Mouse (Mus musculus): ENCODE results near the gene Tmem63c.

DNA sequence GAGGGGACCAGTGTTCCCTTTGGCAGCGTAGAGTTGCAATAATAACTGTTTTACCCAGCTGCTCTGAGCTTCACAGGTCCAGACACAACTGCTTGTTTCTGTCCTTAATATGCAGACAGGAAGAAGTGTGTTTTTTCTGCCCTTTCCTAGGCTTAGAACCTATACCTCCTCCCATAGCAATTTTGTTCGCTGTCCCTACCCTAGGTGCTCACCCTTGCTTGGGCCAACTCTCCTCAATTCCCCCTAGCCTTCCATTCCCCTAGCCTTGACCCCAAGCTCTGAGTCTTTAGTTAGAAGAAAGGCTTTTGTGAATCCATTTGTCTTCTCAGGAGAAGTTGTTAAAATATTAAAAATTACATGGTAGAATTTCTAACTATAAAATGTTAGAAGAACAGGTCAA lies 117.6 kb downstream of the Tmem63c start:
- TF ChIP-seq GATA1 (IDR thresholded peaks at IDR 0.05; ENCODE audit: low read length) (no peak), TAL1 (IDR thresholded peaks at IDR 0.05; ENCODE audit: low read length) (no peak)

Data from erythroblast, embryonic 14.5 days (primary cell).